Mouse (Mus musculus): ENCODE measurements at regions not wholly inside any gene's neighbourhood (a gene's known extent, or its start where the extent isn't known, plus 50 kb on each side); places are given as distances from the start of the nearest gene placed in this dataset.
A peak's percentile ranks its signal among the peaks of the same experiment; 100 is the strongest.

- no peak overlapping the region for H3K4me2 ChIP-seq (replicated peaks; ENCODE audit: low read depth, low read length, severe bottlenecking)
- 49% methylated on average over 4 of the region's 4 CpGs for WGBS
Observed at GRCm38 (mm10) chr14:105752509-105753375, 143.9 kb downstream of the Spry2 start.

GRCm38 (mm10) chr14:105751762-105752161, 144.9 kb downstream of the Spry2 start:
- TF ChIP-seq POLR2A (IDR thresholded peaks at IDR 0.05; ENCODE audit: borderline replicate concordance, extremely low read depth, insufficient read depth, insufficient read length), result no peak
- H3K4me3 ChIP-seq (replicated peaks; ENCODE audit: low read length), result no peak overlapping the region
- no peaks in the 10 kb centered on the region for H3K27me3 ChIP-seq (ENCODE audit: control insufficient read depth, insufficient read depth, low read length)
- H3K4me2 ChIP-seq (replicated peaks; ENCODE audit: low read depth, low read length, severe bottlenecking), result no peak overlapping the region
- no peak for DNase-seq (ENCODE audit: low spot score)
- no peak overlapping the region for H3K9ac ChIP-seq (ENCODE audit: low read depth, low read length, severe bottlenecking)
- ATAC-seq (ENCODE audit: low FRiP score, low read depth), result no peak
- no peaks in the 10 kb centered on the region for H3K9me3 ChIP-seq (ENCODE audit: control insufficient read depth, low read length)
- no peaks in the 10 kb centered on the region for H3K4me1 ChIP-seq (ENCODE audit: control insufficient read depth, insufficient read depth, low read length)
- H3K27ac ChIP-seq (replicated peaks; ENCODE audit: low read depth, low read length), result no peak overlapping the region
- WGBS, result 92% methylated on average over 7 of the region's 7 CpGs
- no peaks in the 10 kb centered on the region for H3K36me3 ChIP-seq (ENCODE audit: control insufficient read depth, insufficient read depth, low read length)

More at GRCm38 (mm10) chr14:105752509-105753375, 143.9 kb downstream of the Spry2 start:
- Histone ChIP-seq H3K4me3 (replicated peaks; ENCODE audit: low read length) (no peak overlapping the region), H3K27ac (replicated peaks; ENCODE audit: low read depth, low read length) (no peak overlapping the region), H3K9me3 (ENCODE audit: control insufficient read depth, low read length) (no peaks in the 10 kb centered on the region), H3K4me1 (ENCODE audit: control insufficient read depth, insufficient read depth, low read length) (no peaks in the 10 kb centered on the region), H3K9ac (ENCODE audit: low read depth, low read length, severe bottlenecking) (no peak overlapping the region), H3K36me3 (ENCODE audit: control insufficient read depth, insufficient read depth, low read length) (no peaks in the 10 kb centered on the region), H3K27me3 (ENCODE audit: control insufficient read depth, insufficient read depth, low read length) (no peaks in the 10 kb centered on the region)
- DNase-seq (ENCODE audit: low spot score) (no peak), ATAC-seq (ENCODE audit: low FRiP score, low read depth) (peak; percentile 72; the same call in 1 of the 2 replicates)
- TF ChIP-seq POLR2A (IDR thresholded peaks at IDR 0.05; ENCODE audit: borderline replicate concordance, extremely low read depth, insufficient read depth, insufficient read length), result no peak

GRCm38 (mm10) chr14:105744578-105744977, 152.0 kb downstream of the Spry2 start:
- DNase-seq (ENCODE audit: low spot score) (no peak), ATAC-seq (ENCODE audit: low FRiP score, low read depth) (no peak)
- no peak overlapping the region for H3K9ac ChIP-seq (ENCODE audit: low read depth, low read length, severe bottlenecking)
- no peak overlapping the region for H3K4me2 ChIP-seq (replicated peaks; ENCODE audit: low read depth, low read length, severe bottlenecking)
- no peak overlapping the region for H3K4me3 ChIP-seq (replicated peaks; ENCODE audit: low read length)
- peaks cover 12% of the 10 kb centered on the region for H3K4me1 ChIP-seq (ENCODE audit: control insufficient read depth, insufficient read depth, low read length)
- WGBS, result 81% methylated on average over 2 of the region's 2 CpGs
- no peaks in the 10 kb centered on the region for H3K36me3 ChIP-seq (ENCODE audit: control insufficient read depth, insufficient read depth, low read length)
- no peaks in the 10 kb centered on the region for H3K27me3 ChIP-seq (ENCODE audit: control insufficient read depth, insufficient read depth, low read length)
- no peaks in the 10 kb centered on the region for H3K9me3 ChIP-seq (ENCODE audit: control insufficient read depth, low read length)
- H3K27ac ChIP-seq (replicated peaks; ENCODE audit: low read depth, low read length), result no peak overlapping the region
- no peak for TF ChIP-seq POLR2A (IDR thresholded peaks at IDR 0.05; ENCODE audit: borderline replicate concordance, extremely low read depth, insufficient read depth, insufficient read length)

- peak; percentile 77 for DNase-seq (ENCODE audit: low spot score)
- TF ChIP-seq POLR2A (IDR thresholded peaks at IDR 0.05; ENCODE audit: borderline replicate concordance, extremely low read depth, insufficient read depth, insufficient read length), result no peak
- Histone ChIP-seq H3K4me3 (replicated peaks; ENCODE audit: low read length) (no peak overlapping the region), H3K9ac (ENCODE audit: low read depth, low read length, severe bottlenecking) (no peak overlapping the region), H3K27ac (replicated peaks; ENCODE audit: low read depth, low read length) (no peak overlapping the region), H3K36me3 (ENCODE audit: control insufficient read depth, insufficient read depth, low read length) (no peaks in the 10 kb centered on the region), H3K4me2 (replicated peaks; ENCODE audit: low read depth, low read length, severe bottlenecking) (no peak overlapping the region), H3K4me1 (ENCODE audit: control insufficient read depth, insufficient read depth, low read length) (peaks cover 12% of the 10 kb centered on the region), H3K9me3 (ENCODE audit: control insufficient read depth, low read length) (no peaks in the 10 kb centered on the region), H3K27me3 (ENCODE audit: control insufficient read depth, insufficient read depth, low read length) (no peaks in the 10 kb centered on the region)
- 48% methylated on average over 3 of the region's 3 CpGs for WGBS
- peak; percentile 58; the same call in 1 of the 2 replicates for ATAC-seq (ENCODE audit: low FRiP score, low read depth)
Observed at GRCm38 (mm10) chr14:105744125-105744524, 152.5 kb downstream of the Spry2 start.

- no peak overlapping the region for H3K4me3 ChIP-seq (replicated peaks; ENCODE audit: low read length)
- 55% methylated on average over 11 of the region's 11 CpGs for WGBS
- no peak overlapping the region for H3K4me2 ChIP-seq (replicated peaks; ENCODE audit: low read depth, low read length, severe bottlenecking)
- peaks cover 20% of the 10 kb centered on the region for H3K4me1 ChIP-seq (ENCODE audit: control insufficient read depth, insufficient read depth, low read length)
- H3K9ac ChIP-seq (ENCODE audit: low read depth, low read length, severe bottlenecking), result no peak overlapping the region
- no peaks in the 10 kb centered on the region for H3K9me3 ChIP-seq (ENCODE audit: control insufficient read depth, low read length)
- H3K27me3 ChIP-seq (ENCODE audit: control insufficient read depth, insufficient read depth, low read length), result no peaks in the 10 kb centered on the region
- H3K27ac ChIP-seq (replicated peaks; ENCODE audit: low read depth, low read length), result no peak overlapping the region
- no peak; the same call in 1 of the 2 replicates for ATAC-seq (ENCODE audit: low FRiP score, low read depth)
- no peaks in the 10 kb centered on the region for H3K36me3 ChIP-seq (ENCODE audit: control insufficient read depth, insufficient read depth, low read length)
- DNase-seq (ENCODE audit: low spot score), result peak; percentile 53
- no peak for TF ChIP-seq POLR2A (IDR thresholded peaks at IDR 0.05; ENCODE audit: borderline replicate concordance, extremely low read depth, insufficient read depth, insufficient read length)
Observed at GRCm38 (mm10) chr14:105740889-105741288, 155.7 kb downstream of the Spry2 start.
